Mouse (Mus musculus): ENCODE data around the gene Nid2. TPM values are rescaled to one million over a fixed set of nuclear protein-coding genes. Genes with fewer than 3 reads are reported as not detected.

The Nid2 gene
- polyA plus RNA-seq, 1 experiment from 2014 or later: 37.9 TPM

DNA sequence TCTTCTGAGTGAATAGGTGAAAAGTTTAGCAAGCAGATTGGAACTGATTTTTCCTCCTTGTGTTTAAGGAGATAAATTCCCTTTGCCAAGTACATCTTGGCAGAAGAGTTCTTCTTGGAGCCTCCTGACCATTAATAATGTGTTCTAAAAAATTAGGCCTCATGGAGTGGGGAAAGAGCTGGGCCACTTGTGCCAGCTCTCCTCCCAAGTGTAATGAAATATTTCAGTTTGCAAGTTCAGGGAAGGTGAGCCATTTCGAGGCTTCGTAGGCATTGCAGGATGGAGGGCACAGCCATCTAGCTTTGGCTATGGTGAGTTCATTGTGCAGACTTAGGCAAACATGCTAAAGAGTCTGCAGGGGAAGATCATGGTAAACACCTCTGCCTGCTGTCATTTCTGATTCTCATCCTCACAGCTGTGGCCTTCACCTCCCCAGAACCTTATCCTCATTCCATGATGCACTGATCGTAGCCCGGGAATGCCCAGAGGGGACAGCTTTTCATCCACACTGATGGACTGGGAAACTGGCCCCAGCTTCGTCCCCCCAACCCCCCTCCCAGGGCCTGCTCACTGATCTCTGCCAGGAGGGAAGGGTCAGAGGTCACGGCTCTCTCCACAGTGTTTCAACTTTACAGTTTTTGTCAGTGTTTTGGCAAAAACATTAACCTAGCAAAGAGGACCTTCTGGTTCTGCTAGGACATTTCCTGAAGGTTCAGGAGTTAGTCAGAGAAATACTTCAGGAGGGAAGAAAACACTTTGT lies 18.6 kb downstream of the Nid2 start:
- Histone ChIP-seq H3K27me3 (replicated peaks) (no peaks in the 10 kb centered on the region), H3K36me3 (no peaks in the 10 kb centered on the region), H3K4me2 (no peak overlapping the region), H3K4me1 (peaks cover 3% of the 10 kb centered on the region; the same call in 1 of the 2 replicates), H3K9me3 (replicated peaks) (no peaks in the 10 kb centered on the region), H3K4me3 (replicated peaks) (no peak overlapping the region), H3K27ac (replicated peaks) (no peak overlapping the region), H3K9ac (replicated peaks) (no peak overlapping the region)
- ATAC-seq (ENCODE audit: low FRiP score): no peak
- 41% methylated on average over 6 of the region's 6 CpGs for WGBS

DNA sequence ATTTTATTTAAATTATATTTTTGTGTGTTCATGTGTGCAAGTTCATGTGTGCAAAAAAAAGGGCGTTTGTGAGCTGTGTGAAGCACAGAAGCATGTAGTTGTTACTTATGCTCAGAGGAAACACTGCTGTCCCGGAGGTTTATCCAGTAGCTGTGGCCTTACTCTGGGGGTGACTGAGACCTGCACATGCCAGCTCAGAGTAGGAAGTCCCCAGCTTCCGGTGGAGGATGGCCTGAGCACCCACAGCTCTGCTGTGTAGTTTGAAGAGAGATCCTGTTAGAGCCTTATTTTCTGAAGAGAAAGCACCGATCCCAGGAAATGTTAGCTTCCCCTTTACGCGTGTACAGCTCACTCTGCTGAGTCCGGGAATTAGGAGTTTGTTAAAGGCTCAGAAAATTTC lies 20.1 kb downstream of the Nid2 start:
- Histone ChIP-seq H3K27ac (replicated peaks) (no peak overlapping the region), H3K27me3 (replicated peaks) (no peaks in the 10 kb centered on the region), H3K4me2 (no peak overlapping the region), H3K36me3 (no peaks in the 10 kb centered on the region), H3K4me3 (replicated peaks) (no peak overlapping the region), H3K9ac (replicated peaks) (no peak overlapping the region), H3K9me3 (replicated peaks) (no peaks in the 10 kb centered on the region), H3K4me1 (peaks cover 3% of the 10 kb centered on the region; the same call in 1 of the 2 replicates)
- WGBS: 84% methylated on average over 7 of the region's 7 CpGs
- ATAC-seq (ENCODE audit: low FRiP score): no peak

DNA sequence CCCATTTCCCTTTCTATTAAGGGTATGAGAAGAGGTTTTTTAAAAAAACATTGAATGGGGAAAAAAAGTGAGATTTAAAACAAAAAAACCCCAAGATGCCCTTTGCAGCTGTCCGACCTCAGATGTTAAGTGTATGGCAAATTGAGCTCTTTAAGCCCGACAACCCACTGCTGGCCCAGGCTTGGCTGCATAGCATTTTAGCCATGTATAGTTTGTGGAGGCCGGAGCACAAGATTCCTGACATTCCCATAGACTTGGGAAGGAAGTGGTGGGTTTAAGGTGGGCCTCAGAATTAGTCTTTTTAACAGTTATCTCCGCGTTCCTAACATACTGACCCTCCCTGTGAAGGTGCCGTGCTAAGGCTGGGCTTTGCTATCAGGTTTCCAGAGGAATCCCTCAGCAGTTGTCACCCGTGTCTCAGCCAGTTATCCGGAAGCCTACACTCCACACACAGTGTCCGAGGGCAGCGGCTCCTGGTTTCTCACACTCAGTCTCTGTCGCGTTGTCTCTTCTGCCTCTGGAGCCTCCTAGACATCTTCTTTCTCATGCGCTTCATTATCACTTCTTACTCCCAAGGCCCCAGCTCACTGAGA lies 23.1 kb downstream of the Nid2 start:
- WGBS: 89% methylated on average over 13 of the region's 13 CpGs
- no peak overlapping the region for H3K27ac ChIP-seq (replicated peaks)
- H3K4me3 ChIP-seq (replicated peaks): no peak overlapping the region
- H3K4me2 ChIP-seq: no peak overlapping the region
- no peaks in the 10 kb centered on the region for H3K36me3 ChIP-seq
- no peaks in the 10 kb centered on the region for H3K9me3 ChIP-seq (replicated peaks)
- no peak for ATAC-seq (ENCODE audit: low FRiP score)
- no peak overlapping the region for H3K9ac ChIP-seq (replicated peaks)
- no peaks in the 10 kb centered on the region for H3K27me3 ChIP-seq (replicated peaks)
- no peaks in the 10 kb centered on the region for H3K4me1 ChIP-seq

DNA sequence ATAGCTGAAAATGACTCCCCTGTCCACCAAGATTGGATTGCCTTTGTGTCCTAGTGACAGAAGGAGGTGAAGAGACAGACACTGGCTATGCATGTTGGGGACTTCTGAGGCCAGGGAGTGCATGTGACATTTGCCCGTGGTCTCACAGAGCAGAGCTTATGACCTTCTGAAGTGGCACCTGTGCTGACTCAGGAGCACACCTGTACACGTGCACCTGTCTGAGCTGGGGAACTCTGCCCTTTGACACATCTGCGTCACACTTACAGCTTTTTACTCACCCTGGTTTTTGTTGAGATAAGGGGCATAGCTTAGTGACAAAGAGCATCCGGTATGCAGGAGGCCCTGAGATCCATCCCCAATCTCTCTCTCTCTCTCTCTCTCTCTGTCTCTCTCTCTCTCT lies 24.4 kb downstream of the Nid2 start:
- H3K9me3 ChIP-seq (replicated peaks): no peaks in the 10 kb centered on the region
- H3K9ac ChIP-seq (replicated peaks): no peak overlapping the region
- no peak overlapping the region for H3K4me3 ChIP-seq (replicated peaks)
- no peak overlapping the region for H3K4me2 ChIP-seq
- no peaks in the 10 kb centered on the region for H3K36me3 ChIP-seq
- no peak overlapping the region for H3K27ac ChIP-seq (replicated peaks)
- no peaks in the 10 kb centered on the region for H3K4me1 ChIP-seq
- no peaks in the 10 kb centered on the region for H3K27me3 ChIP-seq (replicated peaks)
- ATAC-seq (ENCODE audit: low FRiP score): no peak
- 95% methylated on average over 4 of the region's 4 CpGs for WGBS

DNA sequence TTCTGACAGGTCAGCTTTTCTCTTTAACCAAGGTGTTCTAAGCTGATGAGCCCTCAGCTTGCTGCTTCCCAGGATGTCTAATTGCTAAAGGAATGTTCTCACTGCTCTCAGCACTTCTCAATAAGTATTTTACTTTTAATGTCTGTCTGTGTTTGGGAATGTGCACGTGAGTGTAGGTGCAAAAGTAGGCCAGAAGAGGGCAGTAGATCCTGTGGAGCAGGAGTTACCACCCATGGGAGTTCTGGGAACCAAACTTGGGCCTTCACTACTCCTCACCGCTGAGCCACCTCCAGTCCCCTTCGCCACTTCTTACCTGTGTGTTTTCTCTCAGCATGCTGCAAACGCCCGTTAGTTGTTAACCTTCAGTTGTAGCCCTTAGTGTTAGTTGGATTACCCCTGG lies 25.1 kb downstream of the Nid2 start:
- 97% methylated on average over 5 of the region's 5 CpGs for WGBS
- Histone ChIP-seq H3K27ac (replicated peaks) (no peak overlapping the region), H3K27me3 (replicated peaks) (no peaks in the 10 kb centered on the region), H3K9ac (replicated peaks) (no peak overlapping the region), H3K9me3 (replicated peaks) (no peaks in the 10 kb centered on the region), H3K4me2 (no peak overlapping the region), H3K4me1 (no peaks in the 10 kb centered on the region), H3K36me3 (no peaks in the 10 kb centered on the region), H3K4me3 (replicated peaks) (no peak overlapping the region)
- no peak for ATAC-seq (ENCODE audit: low FRiP score)

DNA sequence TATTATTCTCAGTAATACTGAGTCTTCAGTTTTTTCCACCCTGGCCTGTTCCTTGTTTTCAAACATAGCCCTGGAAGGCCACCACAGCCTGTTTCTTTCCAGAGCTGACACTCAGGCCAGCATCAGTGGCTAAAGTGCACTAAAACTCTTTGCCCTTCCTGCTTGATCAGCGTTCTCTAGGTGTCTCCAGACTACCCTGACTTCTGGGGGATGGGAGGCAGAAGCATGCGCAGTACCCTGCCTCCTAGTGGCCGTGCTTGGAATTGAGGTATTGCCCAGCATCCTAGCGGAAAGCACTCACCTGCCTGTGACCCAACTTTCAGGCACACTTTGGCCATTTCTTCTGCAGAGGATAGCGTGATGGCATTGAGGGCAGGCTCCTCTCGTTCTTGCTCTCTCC lies 25.8 kb downstream of the Nid2 start:
- 51% methylated on average over 6 of the region's 6 CpGs for WGBS
- Histone ChIP-seq H3K9ac (replicated peaks) (no peak overlapping the region), H3K27ac (replicated peaks) (no peak overlapping the region), H3K4me1 (no peaks in the 10 kb centered on the region), H3K36me3 (no peaks in the 10 kb centered on the region), H3K4me2 (no peak overlapping the region), H3K4me3 (replicated peaks) (no peak overlapping the region), H3K27me3 (replicated peaks) (no peaks in the 10 kb centered on the region), H3K9me3 (replicated peaks) (no peaks in the 10 kb centered on the region)
- ATAC-seq (ENCODE audit: low FRiP score): no peak

DNA sequence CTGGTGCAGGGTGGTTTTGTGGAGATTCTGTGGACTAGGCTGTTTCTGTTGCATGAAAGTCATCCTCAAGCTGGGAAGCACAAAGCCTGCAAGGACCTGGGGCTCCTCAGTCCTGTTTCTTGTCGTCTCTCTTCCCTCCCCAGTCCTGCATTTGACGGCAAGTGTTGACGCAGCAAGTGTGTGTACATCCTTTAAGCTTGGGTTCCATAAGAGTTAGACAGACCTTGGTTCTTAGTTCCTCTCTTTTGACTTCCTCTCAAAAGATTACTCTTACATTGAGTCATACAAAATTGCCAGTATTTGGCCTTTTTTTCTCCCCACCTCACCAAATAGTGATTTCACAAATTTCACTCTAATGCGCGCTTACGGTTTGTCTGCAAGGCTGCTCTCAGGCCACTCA lies 26.3 kb downstream of the Nid2 start:
- no peak overlapping the region for H3K9ac ChIP-seq (replicated peaks)
- H3K27ac ChIP-seq (replicated peaks): no peak overlapping the region
- H3K4me2 ChIP-seq: no peak overlapping the region
- H3K36me3 ChIP-seq: no peaks in the 10 kb centered on the region
- no peak for ATAC-seq (ENCODE audit: low FRiP score)
- no peak overlapping the region for H3K4me3 ChIP-seq (replicated peaks)
- WGBS: 93% methylated on average over 6 of the region's 6 CpGs
- no peaks in the 10 kb centered on the region for H3K27me3 ChIP-seq (replicated peaks)
- H3K9me3 ChIP-seq (replicated peaks): no peaks in the 10 kb centered on the region
- no peaks in the 10 kb centered on the region for H3K4me1 ChIP-seq

DNA sequence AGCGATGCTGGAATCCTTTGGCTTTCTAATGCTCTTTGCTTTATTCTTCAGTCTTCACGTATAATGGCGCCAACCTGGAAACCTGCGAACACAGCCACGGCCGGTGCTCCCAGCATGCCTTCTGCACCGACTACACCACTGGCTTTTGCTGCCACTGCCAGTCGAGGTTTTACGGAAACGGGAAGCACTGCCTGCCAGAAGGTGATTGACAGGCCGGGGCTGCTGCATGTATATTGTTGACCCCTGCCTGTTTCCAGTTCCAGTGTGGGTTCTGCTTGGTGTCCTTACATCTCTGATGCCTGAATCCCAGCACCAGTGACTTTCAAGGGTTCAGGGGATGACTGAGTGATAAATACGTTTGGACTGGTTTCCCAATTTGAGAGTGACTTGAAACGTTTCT lies 26.9 kb downstream of the Nid2 start:
- WGBS: 90% methylated on average over 13 of the region's 13 CpGs
- Histone ChIP-seq H3K9ac (replicated peaks) (no peak overlapping the region), H3K4me2 (no peak overlapping the region), H3K27me3 (replicated peaks) (no peaks in the 10 kb centered on the region), H3K4me3 (replicated peaks) (no peak overlapping the region), H3K4me1 (no peaks in the 10 kb centered on the region), H3K36me3 (no peaks in the 10 kb centered on the region), H3K27ac (replicated peaks) (no peak overlapping the region), H3K9me3 (replicated peaks) (no peaks in the 10 kb centered on the region)
- no peak for ATAC-seq (ENCODE audit: low FRiP score)

DNA sequence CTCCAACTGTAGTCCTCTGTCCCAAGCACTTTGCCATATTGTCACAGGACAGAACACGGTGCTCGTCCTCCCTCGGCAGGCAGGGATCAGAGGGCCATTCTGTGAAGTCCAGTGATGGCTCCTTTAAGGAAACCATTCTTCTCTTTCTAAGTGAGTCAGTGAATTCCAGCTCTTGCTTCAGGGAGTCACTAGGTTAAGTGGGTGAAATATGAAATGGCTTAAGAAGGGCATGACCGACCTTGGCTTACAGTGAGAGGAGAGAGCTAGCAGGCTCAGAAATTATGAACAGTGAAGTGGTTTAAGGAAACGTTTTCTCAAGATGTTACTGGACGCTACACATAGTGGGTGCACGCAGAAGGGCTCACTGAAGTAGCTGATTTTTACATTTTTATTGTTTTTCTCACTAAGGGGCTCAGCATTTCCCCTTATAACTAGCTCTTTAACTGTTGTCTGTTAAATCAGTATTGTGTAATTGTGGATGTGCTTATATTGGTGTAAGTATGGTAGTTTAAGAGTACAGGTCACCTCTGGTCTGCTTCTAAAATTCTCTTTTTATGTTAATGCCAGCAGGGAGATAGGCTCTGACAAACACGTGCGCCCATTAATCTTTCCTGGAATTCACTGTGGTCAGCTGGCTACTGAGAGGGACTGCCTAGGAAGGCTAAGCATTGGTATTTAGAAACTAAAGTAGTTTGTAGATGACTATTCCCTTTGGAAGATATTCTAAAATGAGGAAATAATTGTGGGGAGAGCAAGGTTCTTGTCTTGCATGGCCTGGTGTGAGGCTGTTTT lies 34.9 kb downstream of the Nid2 start:
- no peak for ATAC-seq (ENCODE audit: low FRiP score)
- WGBS: 88% methylated on average over 9 of the region's 9 CpGs
- H3K9ac ChIP-seq (replicated peaks): no peak overlapping the region
- H3K27ac ChIP-seq (replicated peaks): no peak overlapping the region
- no peak overlapping the region for H3K4me2 ChIP-seq
- no peaks in the 10 kb centered on the region for H3K9me3 ChIP-seq (replicated peaks)
- H3K4me3 ChIP-seq (replicated peaks): no peak overlapping the region
- H3K4me1 ChIP-seq: no peaks in the 10 kb centered on the region
- no peaks in the 10 kb centered on the region for H3K27me3 ChIP-seq (replicated peaks)
- H3K36me3 ChIP-seq: no peaks in the 10 kb centered on the region

DNA sequence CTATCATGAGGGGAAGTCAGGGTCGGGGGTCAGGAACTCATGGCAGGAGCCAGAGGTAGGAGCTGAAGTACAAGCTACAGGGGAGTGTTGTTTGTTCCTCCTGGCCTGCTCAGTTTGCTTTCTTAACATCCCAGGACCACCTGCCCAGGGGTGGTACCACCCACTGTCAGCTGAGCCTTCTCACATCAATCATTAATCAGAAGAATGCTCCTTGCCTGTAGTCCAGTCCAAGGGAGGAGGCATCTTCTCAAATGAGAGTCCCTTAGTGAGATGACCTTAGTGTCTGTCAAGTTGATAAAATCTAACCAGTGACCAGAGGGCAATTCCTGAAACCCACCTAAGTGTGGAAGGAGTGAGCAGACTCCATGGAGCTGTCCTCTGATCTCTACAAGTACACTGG lies 37.4 kb downstream of the Nid2 start:
- Histone ChIP-seq H3K27ac (replicated peaks) (no peak overlapping the region), H3K9me3 (replicated peaks) (no peaks in the 10 kb centered on the region), H3K9ac (replicated peaks) (no peak overlapping the region), H3K4me2 (no peak overlapping the region), H3K4me1 (no peaks in the 10 kb centered on the region), H3K4me3 (replicated peaks) (no peak overlapping the region), H3K36me3 (no peaks in the 10 kb centered on the region), H3K27me3 (replicated peaks) (no peaks in the 10 kb centered on the region)
- ATAC-seq (ENCODE audit: low FRiP score): no peak
- 70% methylated on average over 1 of the region's 1 CpGs for WGBS

DNA sequence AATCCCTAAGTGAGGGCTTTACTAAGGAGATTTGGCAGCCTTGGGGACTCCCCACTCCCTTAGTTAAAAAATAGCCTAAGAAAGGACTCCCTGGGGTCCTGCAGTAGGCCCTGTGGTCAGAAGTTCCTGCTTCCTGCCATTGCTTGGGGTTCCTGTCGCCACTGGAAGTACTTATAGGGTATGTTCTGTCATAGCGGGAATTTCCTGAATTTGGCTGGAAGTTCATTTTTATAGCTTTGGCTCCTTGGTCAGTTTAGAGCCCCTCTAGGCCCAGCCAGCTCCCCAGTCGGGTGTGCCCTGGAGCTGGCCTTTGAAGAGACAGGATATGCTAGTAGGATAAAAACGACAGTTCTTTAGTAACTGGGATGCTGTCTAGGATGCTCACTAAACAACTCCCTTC lies 43.8 kb downstream of the Nid2 start:
- H3K4me3 ChIP-seq (replicated peaks): no peak overlapping the region
- no peak for ATAC-seq (ENCODE audit: low FRiP score)
- no peaks in the 10 kb centered on the region for H3K36me3 ChIP-seq
- no peaks in the 10 kb centered on the region for H3K9me3 ChIP-seq (replicated peaks)
- no peaks in the 10 kb centered on the region for H3K4me1 ChIP-seq
- H3K27ac ChIP-seq (replicated peaks): no peak overlapping the region
- H3K27me3 ChIP-seq (replicated peaks): no peaks in the 10 kb centered on the region
- 76% methylated on average over 4 of the region's 4 CpGs for WGBS
- H3K9ac ChIP-seq (replicated peaks): no peak overlapping the region
- H3K4me2 ChIP-seq: no peak overlapping the region
